In genomic region chr19:5966786-5967185, GRCm38 (mm10) we compare ENCODE assay signal across 18 mouse cellular contexts. TPM values are rescaled to one million over a fixed set of nuclear protein-coding genes. Genes with fewer than 3 reads are reported as not detected.
DNase-seq lines count a peak whose midpoint lies in the region; ATAC-seq and TF ChIP-seq lines count a peak whose summit lies in the region.
"Had no signal": no experiment of that assay in that cellular context is flagged by ENCODE, and none has a peak within 500 bp of the region (broad histone marks: within the 10 kb centered on the region; RNA-seq: fewer than 3 reads in every experiment).

No protein-coding gene starts in this region.

- no peak for TF ChIP-seq POLR2A in lung, adult 2 months (IDR thresholded peaks at IDR 0.05; ENCODE audit: borderline replicate concordance, extremely low read depth, low read depth, low read length)

- peak overlapping the region; percentile 13; the same call in 1 of the 2 replicates for H3K9ac ChIP-seq in heart, embryonic 11.5 days (ENCODE audit: low read depth, low read length)
- 0 out of 2 replicates have a peak overlapping the region, but pooled peaks have one; percentile 11 for H3K9ac ChIP-seq in neural tube, embryonic 11.5 days (ENCODE audit: low read length)
- H3K9ac ChIP-seq in liver, embryonic 16.5 days (ENCODE audit: low read depth, low read length) = peak overlapping the region; percentile 55

- H3K4me1 ChIP-seq in heart, embryonic 11.5 days (ENCODE audit: control insufficient read depth, insufficient read depth, low read length) = peaks cover 27% of the 10 kb centered on the region
- H3K4me1 ChIP-seq in neural tube, embryonic 11.5 days (ENCODE audit: control insufficient read depth, insufficient read depth, low read length) = peaks cover 8% of the 10 kb centered on the region
- H3K4me1 ChIP-seq in liver, embryonic 16.5 days (ENCODE audit: control insufficient read depth, low read depth, low read length) = peaks cover 58% of the 10 kb centered on the region
- H3K4me1 ChIP-seq in lung, adult 2 months (ENCODE audit: control insufficient read depth, insufficient read depth, low read length) = peaks cover 2% of the 10 kb centered on the region; the same call in 1 of the 2 replicates

- ATAC-seq in heart, embryonic 11.5 days (replicated peaks; ENCODE audit: insufficient number of reproducible peaks, low FRiP score, low TSS enrichment) = no peak
- no peak for ATAC-seq in neural tube, embryonic 11.5 days (ENCODE audit: insufficient read depth, low FRiP score, low TSS enrichment)
- ATAC-seq in liver, embryonic 16.5 days (ENCODE audit: low read depth) = peak; percentile 66
- ATAC-seq: forebrain, embryonic 14.5 days had no signal

- no peak for DNase-seq in heart, postnatal 14 days
- no peak for DNase-seq in neural tube, embryonic 11.5 days (ENCODE audit: low spot score)
- no peak for DNase-seq in neural tube, embryonic 10.5 days (ENCODE audit: extremely low spot score, low spot score)
- peak; percentile 77 for DNase-seq in c-Kit-positive CD71-positive TER-119-positive erythroid progenitor cells, embryonic 14.5 days (ENCODE audit: low spot score)
- no peak for DNase-seq in lung, adult 2 months
- no peak for DNase-seq in adrenal gland, postnatal 36 days
- DNase-seq: adrenal gland, postnatal 10 days; cerebellum, adult 11-12 months; kidney, postnatal 10 days; retina, postnatal 1 day had no signal

- no peak for TF ChIP-seq CTCF in lung, adult 2 months (IDR thresholded peaks at IDR 0.05; ENCODE audit: insufficient read depth, low read length)

- H3K27me3 ChIP-seq in heart, embryonic 11.5 days (ENCODE audit: control insufficient read depth, insufficient read depth, low read length) = no peaks in the 10 kb centered on the region
- H3K27me3 ChIP-seq in neural tube, embryonic 11.5 days (ENCODE audit: control insufficient read depth, insufficient read depth, low read length) = no peaks in the 10 kb centered on the region
- H3K27me3 ChIP-seq in liver, embryonic 16.5 days (ENCODE audit: control insufficient read depth, insufficient read depth, low read depth, low read length) = no peaks in the 10 kb centered on the region

- no peaks in the 10 kb centered on the region for H3K36me3 ChIP-seq in heart, embryonic 11.5 days (ENCODE audit: control insufficient read depth, insufficient read depth, low read length)
- no peaks in the 10 kb centered on the region for H3K36me3 ChIP-seq in neural tube, embryonic 11.5 days (ENCODE audit: control insufficient read depth, insufficient read depth, low read length)
- no peaks in the 10 kb centered on the region for H3K36me3 ChIP-seq in liver, embryonic 16.5 days (ENCODE audit: control insufficient read depth, insufficient read depth)

- H3K4me2 ChIP-seq in heart, embryonic 11.5 days = no peak overlapping the region
- no peak overlapping the region for H3K4me2 ChIP-seq in neural tube, embryonic 11.5 days (ENCODE audit: low read depth)
- H3K4me2 ChIP-seq in liver, embryonic 16.5 days (ENCODE audit: low read depth, low read length) = peak overlapping the region; percentile 72

- H3K27ac ChIP-seq in heart, embryonic 11.5 days (ENCODE audit: low read depth, low read length) = no peak overlapping the region; the same call in 1 of the 2 replicates
- no peak overlapping the region for H3K27ac ChIP-seq in neural tube, embryonic 11.5 days (ENCODE audit: low read depth, low read length)
- H3K27ac ChIP-seq in liver, embryonic 16.5 days (ENCODE audit: low read length) = peak overlapping the region; percentile 82

- intact Hi-C loops in heart, postnatal 14 days (cut with DNase I) = no loop called here

- no peaks in the 10 kb centered on the region for H3K9me3 ChIP-seq in heart, embryonic 11.5 days (replicated peaks; ENCODE audit: control insufficient read depth, low read length)
- H3K9me3 ChIP-seq in neural tube, embryonic 11.5 days (ENCODE audit: control insufficient read depth, low read length) = no peaks in the 10 kb centered on the region
- no peaks in the 10 kb centered on the region for H3K9me3 ChIP-seq in liver, embryonic 16.5 days (replicated peaks; ENCODE audit: control insufficient read depth, low read length)

- H3K4me3 ChIP-seq in heart, embryonic 11.5 days (ENCODE audit: low read depth, low read length) = no peak overlapping the region
- no peak overlapping the region for H3K4me3 ChIP-seq in neural tube, embryonic 11.5 days (ENCODE audit: low read depth, low read length)
- H3K4me3 ChIP-seq in liver, embryonic 16.5 days (ENCODE audit: low read depth, low read length) = peak overlapping the region; percentile 37; the same call in 1 of the 2 replicates
- H3K4me3 ChIP-seq in lung, adult 2 months (replicated peaks; ENCODE audit: extremely low read depth, low read depth, low read length) = no peak overlapping the region
- H3K4me3 ChIP-seq: myocyte had no signal

- 40% methylated on average over 6 of the region's 6 CpGs for WGBS in heart, embryonic 11.5 days (ENCODE audit: insufficient replicate concordance)
- WGBS in neural tube, embryonic 11.5 days = 73% methylated on average over 6 of the region's 6 CpGs
- 32% methylated on average over 6 of the region's 6 CpGs for WGBS in liver, embryonic 16.5 days (ENCODE audit: insufficient replicate concordance)
- WGBS in lung, adult 2 months = 71% methylated on average over 6 of the region's 6 CpGs

RNA-seq across cellular contexts. Expression of gene Pola2, which starts 2.8 kb away (rescaled TPM):
- 58.9 and 59.2 TPM in 2 replicates for polyA plus RNA-seq in heart, embryonic 11.5 days (2014; fragmentation: Nextera tagmentation; extraction: Ambion mirVana)
- total RNA-seq in heart, postnatal 14 days (2021) = 10 to 100 TPM; 12.3 to 14.2 TPM
- polyA plus RNA-seq in neural tube, embryonic 11.5 days (2014; fragmentation: Nextera tagmentation; extraction: Ambion mirVana) = 75.2 and 79.9 TPM in 2 replicates
- 47.2 and 48.6 TPM in 2 replicates for polyA plus RNA-seq in liver, embryonic 16.5 days (2015; fragmentation: Nextera tagmentation; extraction: Ambion mirVana)
- 30.5 and 32.7 TPM in 2 replicates for polyA plus RNA-seq in lung, adult 2 months (2012; rRNA removed)
- 10 to 100 TPM; 22.9 to 23.7 TPM for total RNA-seq in adrenal gland, postnatal 36 days (2021)

RNA-seq across cellular contexts. Expression of gene Slc22a20, which starts 19.2 kb away (rescaled TPM):
- not detected in 2 replicates for polyA plus RNA-seq in heart, embryonic 11.5 days (2014; fragmentation: Nextera tagmentation; extraction: Ambion mirVana)
- total RNA-seq in heart, postnatal 14 days (2021) = not detected
- polyA plus RNA-seq in neural tube, embryonic 11.5 days (2014; fragmentation: Nextera tagmentation; extraction: Ambion mirVana) = not detected in 2 replicates
- polyA plus RNA-seq in liver, embryonic 16.5 days (2015; fragmentation: Nextera tagmentation; extraction: Ambion mirVana) = 0.06 TPM in 2 replicates
- not detected in 2 replicates for polyA plus RNA-seq in lung, adult 2 months (2012; rRNA removed)
- total RNA-seq in adrenal gland, postnatal 36 days (2021) = not detected
- total RNA-seq: adrenal gland, postnatal 10 days; gastrocnemius, postnatal 4 days; left cerebral cortex, postnatal 10 days had no signal
- polyA plus RNA-seq: forebrain, embryonic 14.5 days; lung, embryonic 16.5 days; myocyte; stomach, embryonic 14.5 days had no signal

RNA-seq across cellular contexts. Expression of gene Cdc42ep2, which starts 42.2 kb away (rescaled TPM):
- polyA plus RNA-seq in heart, embryonic 11.5 days (2014; fragmentation: Nextera tagmentation; extraction: Ambion mirVana) = 6.3 and 7.6 TPM in 2 replicates
- total RNA-seq in heart, postnatal 14 days (2021) = 10 to 100 TPM in 1 of 2 experiments, 1 to 10 TPM in 1; 9.9 to 12.0 TPM
- 3.9 and 4.0 TPM in 2 replicates for polyA plus RNA-seq in neural tube, embryonic 11.5 days (2014; fragmentation: Nextera tagmentation; extraction: Ambion mirVana)
- polyA plus RNA-seq in liver, embryonic 16.5 days (2015; fragmentation: Nextera tagmentation; extraction: Ambion mirVana) = 2.9 and 3.6 TPM in 2 replicates
- polyA plus RNA-seq in lung, adult 2 months (2012; rRNA removed) = 22.2 and 24.1 TPM in 2 replicates
- 1 to 10 TPM; 6.0 to 6.2 TPM for total RNA-seq in adrenal gland, postnatal 36 days (2021)

RNA-seq across cellular contexts. Expression of gene Capn1, which starts 48.9 kb away (rescaled TPM):
- 7.7 and 8.5 TPM in 2 replicates for polyA plus RNA-seq in heart, embryonic 11.5 days (2014; fragmentation: Nextera tagmentation; extraction: Ambion mirVana)
- 10 to 100 TPM; 31.7 to 36.8 TPM for total RNA-seq in heart, postnatal 14 days (2021)
- 3.4 and 4.4 TPM in 2 replicates for polyA plus RNA-seq in neural tube, embryonic 11.5 days (2014; fragmentation: Nextera tagmentation; extraction: Ambion mirVana)
- 22.2 and 23.4 TPM in 2 replicates for polyA plus RNA-seq in liver, embryonic 16.5 days (2015; fragmentation: Nextera tagmentation; extraction: Ambion mirVana)
- polyA plus RNA-seq in lung, adult 2 months (2012; rRNA removed) = 55.6 and 68.9 TPM in 2 replicates
- total RNA-seq in adrenal gland, postnatal 36 days (2021) = 10 to 100 TPM; 27.9 to 35.6 TPM

RNA-seq across cellular contexts. Expression of gene Dpf2, which starts 54.0 kb away (rescaled TPM):
- 105 and 119 TPM in 2 replicates for polyA plus RNA-seq in heart, embryonic 11.5 days (2014; fragmentation: Nextera tagmentation; extraction: Ambion mirVana)
- total RNA-seq in heart, postnatal 14 days (2021) = 100 to 1,000 TPM; 101 TPM
- polyA plus RNA-seq in neural tube, embryonic 11.5 days (2014; fragmentation: Nextera tagmentation; extraction: Ambion mirVana) = 195 and 225 TPM in 2 replicates
- polyA plus RNA-seq in liver, embryonic 16.5 days (2015; fragmentation: Nextera tagmentation; extraction: Ambion mirVana) = 48.4 and 52.8 TPM in 2 replicates
- 87.1 and 103 TPM in 2 replicates for polyA plus RNA-seq in lung, adult 2 months (2012; rRNA removed)
- 100 to 1,000 TPM in 1 of 2 experiments, 10 to 100 TPM in 1; 89.6 to 120 TPM for total RNA-seq in adrenal gland, postnatal 36 days (2021)
